Mouse (Mus musculus) olfactory bulb, adult 2 months (tissue): ENCODE measurements around the gene Arfgap2.

ENCODE experiments used
- CTCF ChIP-seq: fragments of 200-500 bp; IDR thresholded peaks from 2 replicates; pipeline ENCODE4 v1.5.1; 2012; ENCODE audit warnings: low read depth, mild to moderate bottlenecking, low read length, moderate library complexity; ENCODE audit not compliant: insufficient read depth
- POLR2A ChIP-seq: fragments of 200-500 bp; IDR thresholded peaks from 2 replicates; pipeline ENCODE4 v1.6.1; 2012; ENCODE audit warnings: mild to moderate bottlenecking, low read depth, low read length, moderate library complexity; ENCODE audit not compliant: insufficient read depth

DNA sequence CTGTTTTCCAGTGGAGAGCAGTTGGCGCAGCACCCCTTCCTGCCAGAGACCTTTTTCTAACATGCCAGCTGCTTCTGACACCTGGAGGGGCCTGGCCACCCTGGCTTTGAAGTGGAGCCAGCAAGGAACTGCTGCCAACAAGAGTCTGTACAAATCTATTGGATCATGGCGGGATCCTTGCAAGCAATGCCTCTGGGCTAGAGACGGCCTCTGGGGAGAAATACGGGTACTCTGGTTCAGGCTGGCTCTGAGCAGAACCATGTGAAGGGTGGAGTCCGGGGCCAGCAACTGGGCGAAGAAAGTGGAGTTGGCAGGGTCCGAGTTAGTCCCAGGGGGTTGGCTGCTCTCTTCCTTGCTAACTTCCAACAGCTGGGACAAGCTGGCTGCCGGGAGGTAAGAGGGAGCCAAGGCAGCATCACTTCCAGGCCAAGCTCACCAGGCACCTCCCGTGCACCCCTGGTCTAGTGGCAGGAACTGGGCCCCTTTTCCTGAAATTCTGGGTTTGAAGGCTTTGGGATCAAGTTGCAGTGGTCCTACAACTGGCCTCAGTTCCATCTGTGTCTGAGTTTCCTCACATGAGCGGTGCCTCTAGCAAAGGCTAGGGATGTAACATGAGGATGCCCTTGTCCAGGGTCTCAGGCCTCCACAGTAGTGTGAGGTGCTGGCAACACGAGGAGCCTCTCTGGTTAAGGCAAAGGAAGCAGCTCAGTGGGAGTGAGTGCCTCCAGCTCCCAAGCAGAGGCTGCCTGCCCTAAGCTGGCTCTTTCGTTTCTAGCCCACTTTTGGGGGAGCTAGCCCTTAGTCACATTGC, 26.6 kb downstream of the Arfgap2 start:
- TF ChIP-seq CTCF (no peak), POLR2A (no peak)
